Mouse (Mus musculus) right cerebral cortex, postnatal 14 days (tissue): ENCODE measurements around the gene Chst3.
"Not testable (repeated sequence)": the region's sequence is repeated elsewhere in the genome, so short reads cannot be mapped to it uniquely, and the experiment has no call there.

Experiments used
- DNase-seq: peaks from one replicate; pipeline ENCODE4 v3.0.0; 2022

The Chst3 gene

DNA sequence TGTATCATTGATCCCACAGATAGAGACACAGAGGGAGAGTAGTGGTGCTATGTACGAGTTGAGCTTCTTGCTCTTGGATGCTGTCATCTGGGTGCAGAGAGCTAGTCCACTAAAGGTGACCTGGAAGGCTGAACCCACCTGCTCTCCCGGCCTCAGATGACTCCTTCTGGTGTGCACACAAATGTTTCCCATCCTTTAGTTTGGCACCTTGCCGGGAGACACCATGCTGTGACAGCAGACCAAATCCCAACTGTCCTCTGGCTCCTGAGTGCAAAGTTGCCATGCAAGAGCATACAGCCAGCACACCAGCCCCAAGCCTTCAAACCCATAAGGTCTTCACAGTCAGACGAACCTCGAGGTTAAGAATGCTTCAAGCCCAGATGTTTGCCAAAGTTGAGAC is 22.1 kb downstream of the Chst3 start:
- DNase-seq: no peak

DNA sequence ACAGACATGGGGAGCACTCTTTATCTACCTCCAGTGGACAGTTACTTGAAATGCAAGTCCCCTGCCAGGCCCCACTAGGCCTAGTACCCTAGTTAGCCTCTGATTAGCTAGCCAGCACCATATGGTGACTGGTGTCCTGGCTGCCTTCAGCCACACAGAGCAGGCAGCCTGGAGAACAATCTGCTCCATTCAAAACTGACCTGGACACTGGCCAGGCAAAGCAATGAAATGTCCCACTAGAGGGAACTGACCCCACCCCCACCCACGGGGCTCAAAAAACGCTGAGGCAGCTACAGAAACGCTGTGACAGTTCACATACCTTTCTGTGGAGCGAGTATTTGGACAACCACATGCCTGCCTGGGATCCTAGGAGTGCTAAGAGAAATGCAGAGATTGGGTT is 24.0 kb downstream of the Chst3 start:
- DNase-seq: no peak

- DNase-seq: peak; percentile 45
Measured at GRCm38 (mm10) chr10:60193532-60194423, 25.3 kb downstream of the Chst3 start.

DNA sequence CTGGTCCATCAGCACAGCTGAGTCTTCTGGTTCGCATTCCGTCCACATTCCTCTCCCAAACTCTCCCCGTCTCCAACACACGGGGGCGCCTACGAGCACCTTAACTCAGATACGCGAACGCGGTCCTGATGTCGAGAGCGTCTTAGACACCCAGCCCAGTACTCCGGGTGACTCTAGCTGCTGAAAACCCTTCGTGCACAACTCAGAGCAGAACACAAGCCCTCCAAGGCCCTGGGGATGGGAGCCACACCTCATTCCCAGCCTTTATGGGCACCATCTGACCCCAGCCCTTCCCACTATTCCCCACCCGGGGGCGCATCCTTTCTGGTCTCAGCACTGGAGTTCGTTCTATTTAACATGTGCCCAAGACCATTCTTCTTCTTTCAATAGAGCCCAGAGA is 27.3 kb downstream of the Chst3 start:
- DNase-seq: peak; percentile 80

DNA sequence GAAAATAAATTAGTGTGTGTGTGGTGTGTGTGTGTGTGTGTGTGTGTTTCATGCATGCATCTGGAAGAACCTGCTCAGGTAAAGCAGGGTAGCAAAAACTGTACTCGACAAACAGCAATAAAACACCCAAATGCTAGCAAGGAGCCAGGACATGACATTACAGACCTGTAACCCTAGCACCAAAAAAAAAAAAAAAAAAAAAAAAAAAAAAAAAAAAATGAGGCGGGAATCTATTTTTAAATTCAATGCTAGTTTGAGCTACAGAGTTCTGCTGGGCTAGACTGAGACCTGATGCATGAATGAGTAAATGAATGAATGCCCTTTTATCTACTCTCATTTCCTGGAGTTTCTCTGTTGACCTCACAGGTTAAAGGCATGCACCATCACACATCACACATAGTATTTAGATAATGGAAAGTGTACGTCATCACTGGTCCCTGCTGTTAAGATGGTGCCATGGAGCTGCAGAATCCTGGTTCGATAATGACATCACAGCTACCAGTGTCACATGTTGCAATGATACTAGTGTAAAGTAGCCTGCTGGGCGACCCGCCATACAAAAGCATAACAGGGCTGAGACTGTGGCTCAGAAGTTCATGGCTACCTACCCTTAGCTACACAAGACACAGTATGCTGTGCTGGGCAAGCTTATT is 29.4 kb downstream of the Chst3 start:
- DNase-seq: no peak

- no peak for DNase-seq
Measured at GRCm38 (mm10) chr10:60186191-60186945, 32.7 kb downstream of the Chst3 start.

GRCm38 (mm10) chr10:60185023-60185709 is 33.9 kb downstream of the Chst3 start:
- no peak for DNase-seq

- not testable (repeated sequence) for DNase-seq
Measured at GRCm38 (mm10) chr10:60175306-60175705, 43.8 kb downstream of the Chst3 start.

DNA sequence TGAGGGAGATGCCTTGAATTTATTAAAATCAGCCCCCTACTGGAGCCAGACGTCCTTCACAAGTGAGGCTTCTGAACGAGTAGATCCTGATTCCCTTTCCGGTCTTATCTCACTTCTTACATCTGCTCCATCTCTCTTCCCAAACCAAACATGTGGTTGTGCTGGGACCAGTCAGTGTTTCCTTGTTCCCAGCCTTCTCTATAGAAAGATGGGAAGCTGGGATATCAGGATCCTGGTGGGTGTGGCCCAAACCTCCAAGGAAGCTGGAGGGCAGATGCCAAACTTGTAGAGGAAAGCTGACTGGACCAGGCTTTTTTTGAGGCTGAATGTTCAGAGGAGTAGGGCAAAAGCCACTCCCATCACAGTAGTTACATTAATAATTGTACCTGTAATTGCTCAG is 44.6 kb downstream of the Chst3 start:
- DNase-seq: no peak

- DNase-seq: peak; percentile 80
Measured at GRCm38 (mm10) chr10:60173035-60173434, 46.0 kb downstream of the Chst3 start.

- DNase-seq: no peak
Measured at GRCm38 (mm10) chr10:60172306-60172705, 46.8 kb downstream of the Chst3 start.

- DNase-seq: no peak
Measured at GRCm38 (mm10) chr10:60171368-60171767, 47.7 kb downstream of the Chst3 start.

GRCm38 (mm10) chr10:60170326-60171089 is 48.6 kb downstream of the Chst3 start:
- no peak for DNase-seq

DNA sequence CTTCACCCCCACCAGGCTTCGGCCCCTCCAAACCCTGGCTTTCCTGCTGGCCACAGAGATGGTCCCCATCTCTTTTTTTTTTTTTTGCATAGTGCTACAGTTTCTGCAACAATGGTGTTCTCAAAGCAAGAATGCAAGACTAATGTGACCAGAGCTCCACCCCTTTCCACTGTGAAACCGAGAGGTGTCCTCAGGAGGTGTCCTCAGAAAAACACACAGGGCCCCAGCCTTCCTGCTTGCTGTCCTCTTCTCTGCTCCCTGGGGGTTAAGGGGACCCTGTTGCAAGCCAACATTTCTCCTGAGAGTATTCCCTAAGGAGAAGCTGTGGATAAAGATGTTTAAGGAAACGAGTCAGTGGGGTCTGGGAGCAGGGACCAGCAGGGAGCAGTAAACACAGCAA is 50.1 kb downstream of the Chst3 start:
- DNase-seq: no peak

DNA sequence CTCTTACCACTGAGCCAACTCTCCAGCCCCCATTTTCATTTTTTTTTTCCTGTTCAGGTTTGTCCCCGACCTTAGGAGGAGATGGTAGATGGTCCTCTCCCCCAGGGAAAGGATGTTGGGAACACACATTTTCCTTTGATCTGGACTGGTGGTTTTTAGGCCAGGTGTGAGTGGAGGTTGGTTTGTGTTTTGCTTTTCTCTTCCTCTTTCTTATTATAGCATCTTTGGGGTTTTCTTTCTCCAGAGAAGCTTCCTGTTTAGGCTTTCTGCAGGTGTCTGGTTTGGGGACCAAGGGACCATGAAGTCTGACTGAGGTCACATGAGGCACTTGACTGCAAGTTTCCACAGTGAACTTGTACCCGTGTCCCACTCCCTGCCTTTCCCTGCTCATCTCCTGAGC is 50.8 kb downstream of the Chst3 start:
- DNase-seq: no peak

DNA sequence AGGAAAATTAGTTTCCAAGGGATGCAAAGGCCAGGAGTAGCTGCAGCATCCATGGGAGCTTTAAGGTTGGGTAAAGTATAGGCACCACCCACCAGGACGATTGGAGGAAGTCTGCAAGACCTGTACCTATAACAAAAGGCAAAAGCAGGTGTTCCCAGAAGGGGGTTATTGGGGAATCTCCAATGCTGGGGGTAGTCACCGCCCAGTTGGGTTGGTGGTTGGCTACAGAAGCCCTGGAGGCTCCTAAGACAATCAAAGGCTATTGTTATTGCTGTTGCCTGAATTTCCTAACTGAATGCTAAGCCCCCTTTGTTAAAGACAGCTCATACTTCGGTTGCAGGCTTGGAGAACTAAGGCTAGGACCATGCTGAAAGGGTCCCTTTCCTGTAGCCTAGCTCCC is 53.0 kb downstream of the Chst3 start:
- no peak for DNase-seq

DNA sequence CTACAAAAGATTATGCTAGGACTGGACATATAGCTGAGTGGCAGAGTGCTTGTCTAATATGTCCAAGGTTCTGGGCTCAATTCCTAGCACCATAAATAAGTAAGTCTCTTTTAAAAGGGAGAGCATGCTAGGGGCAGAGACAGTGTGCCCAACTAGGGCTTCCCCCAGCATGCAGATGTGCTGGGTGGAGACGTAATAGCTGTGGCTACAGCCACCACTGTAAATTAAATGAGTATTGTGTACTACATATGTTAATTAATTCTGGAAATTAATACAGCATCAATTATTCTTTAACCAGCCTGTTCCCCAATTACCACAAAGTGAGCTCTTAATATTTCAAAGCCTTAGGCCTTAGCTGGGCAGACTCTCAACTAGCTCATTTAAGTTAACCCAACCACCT is 54.2 kb downstream of the Chst3 start:
- no peak for DNase-seq

- DNase-seq: no peak
Measured at GRCm38 (mm10) chr10:60162973-60163255, 56.1 kb downstream of the Chst3 start.

DNA sequence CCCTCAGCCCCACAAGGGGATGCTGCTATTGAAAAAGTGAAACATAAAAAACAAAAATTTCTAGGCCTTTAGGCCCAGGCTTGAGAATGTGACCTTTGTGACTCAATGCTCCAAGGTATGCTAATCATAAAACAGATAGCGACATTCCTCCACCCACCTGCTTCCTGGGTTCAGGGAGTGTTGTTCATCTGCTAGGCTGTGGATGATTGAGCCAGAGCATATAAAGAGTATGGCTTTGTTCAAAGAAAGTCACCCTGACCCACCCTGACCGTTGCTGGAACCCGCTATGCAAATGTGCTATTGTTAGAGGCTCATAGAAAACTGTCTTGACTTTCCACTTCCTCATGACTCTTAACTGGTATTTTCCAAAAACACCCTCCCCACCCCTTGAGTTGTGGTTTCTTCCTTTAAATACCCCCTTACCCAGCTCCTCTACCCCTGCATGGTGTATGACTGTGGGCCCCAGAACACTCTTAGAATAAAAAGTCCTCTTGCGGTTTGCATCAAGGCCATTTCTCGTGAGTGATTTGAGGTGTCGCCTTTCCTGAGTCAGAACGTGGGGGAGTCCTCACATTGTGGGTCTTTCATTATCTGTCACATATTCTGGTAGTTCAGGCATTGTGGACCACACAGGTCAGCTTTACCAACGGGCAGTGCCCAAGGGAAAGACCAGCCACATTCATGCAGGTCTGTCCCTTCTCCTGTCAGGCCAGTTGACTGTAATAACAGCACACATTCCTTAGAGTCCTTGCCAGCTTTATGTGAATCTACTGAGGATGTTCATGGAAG is 56.7 kb downstream of the Chst3 start:
- not testable (repeated sequence) for DNase-seq

DNA sequence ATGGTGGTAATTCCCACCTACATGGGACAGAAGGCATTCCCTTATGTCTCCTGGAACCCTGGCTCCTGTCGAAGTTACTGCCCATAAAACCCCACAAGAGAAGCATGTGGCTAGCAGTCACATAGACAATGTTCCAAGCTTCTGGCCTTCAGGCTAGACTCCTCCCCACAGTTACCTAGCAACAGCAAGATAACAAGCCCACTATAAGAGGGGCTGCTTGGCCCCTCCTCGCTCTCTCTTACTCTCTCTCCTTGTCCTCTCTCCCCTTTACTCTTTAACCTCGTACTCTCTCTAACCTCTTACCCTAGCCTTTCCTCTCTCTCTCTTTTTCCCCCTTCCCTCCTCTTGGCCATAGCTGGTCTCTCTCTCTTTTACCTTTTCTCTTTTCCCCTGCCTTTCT is 57.7 kb downstream of the Chst3 start:
- not testable (repeated sequence) for DNase-seq

DNA sequence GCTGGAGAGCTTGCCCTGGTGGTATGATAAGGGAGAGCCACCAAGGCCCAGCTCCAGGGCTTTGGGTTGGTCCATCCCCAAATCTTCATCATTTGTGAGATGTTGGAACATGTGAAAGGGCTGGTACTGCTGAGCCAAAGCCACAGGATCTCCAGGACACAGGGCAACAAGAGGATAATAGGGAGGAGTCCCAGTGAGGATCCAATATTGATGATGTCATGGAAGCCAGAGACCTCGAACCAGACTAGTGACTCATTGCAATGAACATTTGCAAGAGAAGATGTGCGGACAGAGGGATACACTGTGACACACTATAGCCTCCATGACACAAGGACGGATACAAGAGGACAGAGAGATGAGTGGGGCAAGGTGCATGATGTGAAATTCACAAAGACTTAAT is 60.9 kb downstream of the Chst3 start:
- DNase-seq: no peak

DNA sequence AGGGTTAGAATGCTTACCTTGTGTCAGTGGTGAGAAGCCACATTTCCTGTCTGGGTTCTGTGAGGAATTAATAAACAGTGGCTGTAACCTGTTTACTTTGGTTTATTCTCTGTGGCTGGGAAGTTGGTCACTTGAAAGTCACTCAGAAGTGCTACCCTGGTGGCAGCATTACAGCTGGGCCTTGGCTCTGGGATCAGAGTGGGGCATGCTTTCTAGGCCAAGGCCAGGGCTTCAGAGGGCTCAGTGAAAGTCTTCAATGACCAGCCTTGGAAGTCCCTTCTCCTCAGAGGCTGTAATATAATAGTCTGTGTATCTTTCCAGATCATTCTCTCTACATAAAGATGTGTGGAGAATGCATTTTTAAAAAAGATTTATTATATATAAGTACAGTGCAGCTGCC is 63.0 kb downstream of the Chst3 start:
- DNase-seq: no peak
